Mouse (Mus musculus) right cerebral cortex, adult 2 months (tissue): ENCODE measurements around the gene Eif3g.

Experiments used
- DNase-seq, 2 experiments: peaks; one replicate each; pipeline ENCODE4 v3.0.0; 2021 to 2022; ENCODE audit warnings: low spot score in 2 of 2

Gene Eif3g

GRCm38 (mm10) chr9:20898511-20899073 is at the start of gene Eif3g:
Gene Eif3g (minus strand): TSS chr9:20898623.
- peak; percentile 82 to 84 for DNase-seq

- no peak for DNase-seq
Measured at GRCm38 (mm10) chr9:20946066-20946880, 47.9 kb upstream of the Eif3g start.

GRCm38 (mm10) chr9:20944697-20945370 is 46.4 kb upstream of the Eif3g start:
- no peak for DNase-seq

GRCm38 (mm10) chr9:20943911-20944310 is 45.5 kb upstream of the Eif3g start:
- DNase-seq: no peak

- no peak for DNase-seq
Measured at GRCm38 (mm10) chr9:20943396-20943795, 45.0 kb upstream of the Eif3g start.

- no peak for DNase-seq
Measured at GRCm38 (mm10) chr9:20923258-20923657, 24.8 kb upstream of the Eif3g start.

GRCm38 (mm10) chr9:20916160-20916559 is 17.7 kb upstream of the Eif3g start:
- peak in 1 of 2 experiments; percentile 23 for DNase-seq

GRCm38 (mm10) chr9:20909948-20910347 is 11.5 kb upstream of the Eif3g start:
- peak; percentile 38 to 40 for DNase-seq

GRCm38 (mm10) chr9:20902174-20902491 is 3.7 kb upstream of the Eif3g start:
- DNase-seq: no peak

GRCm38 (mm10) chr9:20901466-20902173 is 3.2 kb upstream of the Eif3g start:
- DNase-seq: peak in 1 of 2 experiments; percentile 47

GRCm38 (mm10) chr9:20897736-20898510 is 500 bp downstream of the Eif3g start:
- DNase-seq: no peak

- DNase-seq: no peak
Measured at GRCm38 (mm10) chr9:20895382-20895781, 3.0 kb downstream of the Eif3g start.

- no peak for DNase-seq
Measured at GRCm38 (mm10) chr9:20894629-20895028, 3.8 kb downstream of the Eif3g start.

- no peak for DNase-seq
Measured at GRCm38 (mm10) chr9:20893590-20894343, 4.7 kb downstream of the Eif3g start.

- DNase-seq: no peak
Measured at GRCm38 (mm10) chr9:20893069-20893468, 5.4 kb downstream of the Eif3g start.

- DNase-seq: no peak
Measured at GRCm38 (mm10) chr9:20892104-20892653, 6.2 kb downstream of the Eif3g start.

GRCm38 (mm10) chr9:20891339-20892103 is 6.9 kb downstream of the Eif3g start:
- no peak for DNase-seq

GRCm38 (mm10) chr9:20890411-20890810 is 8.0 kb downstream of the Eif3g start:
- no peak for DNase-seq
